Mouse (Mus musculus) splenic B cell, adult 2 months (primary cell): ENCODE results near the gene Med13l.

ENCODE experiments used
- DNase-seq: peaks from one replicate; pipeline ENCODE4 v3.0.0-alpha.2; 2011; ENCODE audit warnings: low read depth, low spot score
- H3K27me3 ChIP-seq: 2 replicates; pipeline ENCODE4 v1.6.1; 2012; ENCODE audit warnings: mild to moderate bottlenecking, low read length, moderate library complexity, mixed read lengths; ENCODE audit not compliant: control insufficient read depth, poor library complexity, insufficient read depth, severe bottlenecking
- H3K36me3 ChIP-seq: 2 replicates; pipeline ENCODE4 v1.6.1; 2012; ENCODE audit warnings: mild to moderate bottlenecking, low read length, moderate library complexity, mixed read lengths; ENCODE audit not compliant: control insufficient read depth, poor library complexity, insufficient read depth, severe bottlenecking

Med13l gene

GRCm38 (mm10) chr5:118769143-118769542 lies 208.7 kb downstream of the Med13l start:
- H3K27me3 ChIP-seq: no peaks in the 10 kb centered on the region
- H3K36me3 ChIP-seq: no peaks in the 10 kb centered on the region
- no peak for DNase-seq

- Histone ChIP-seq H3K27me3 (no peaks in the 10 kb centered on the region), H3K36me3 (no peaks in the 10 kb centered on the region)
- no peak for DNase-seq
Measured at GRCm38 (mm10) chr5:118773866-118774265, 213.4 kb downstream of the Med13l start.

- Histone ChIP-seq H3K27me3 (no peaks in the 10 kb centered on the region), H3K36me3 (no peaks in the 10 kb centered on the region)
- DNase-seq: no peak
Measured at GRCm38 (mm10) chr5:118776396-118776795, 215.9 kb downstream of the Med13l start.

GRCm38 (mm10) chr5:118781598-118781997 lies 221.1 kb downstream of the Med13l start:
- DNase-seq: peak; percentile 63
- H3K27me3 ChIP-seq: no peaks in the 10 kb centered on the region
- no peaks in the 10 kb centered on the region for H3K36me3 ChIP-seq

GRCm38 (mm10) chr5:118782139-118782538 lies 221.7 kb downstream of the Med13l start:
- no peaks in the 10 kb centered on the region for H3K36me3 ChIP-seq
- no peak for DNase-seq
- H3K27me3 ChIP-seq: no peaks in the 10 kb centered on the region

- Histone ChIP-seq H3K36me3 (no peaks in the 10 kb centered on the region), H3K27me3 (no peaks in the 10 kb centered on the region)
- DNase-seq: no peak
Measured at GRCm38 (mm10) chr5:118789226-118789625, 228.7 kb downstream of the Med13l start.

GRCm38 (mm10) chr5:118789776-118790175 lies 229.3 kb downstream of the Med13l start:
- H3K36me3 ChIP-seq: no peaks in the 10 kb centered on the region
- no peaks in the 10 kb centered on the region for H3K27me3 ChIP-seq
- DNase-seq: no peak

- DNase-seq: no peak
- no peaks in the 10 kb centered on the region for H3K36me3 ChIP-seq
- H3K27me3 ChIP-seq: no peaks in the 10 kb centered on the region
Measured at GRCm38 (mm10) chr5:118797811-118798210, 237.3 kb downstream of the Med13l start.

- no peaks in the 10 kb centered on the region for H3K27me3 ChIP-seq
- no peak for DNase-seq
Measured at GRCm38 (mm10) chr5:118801592-118801991, 241.1 kb downstream of the Med13l start.

GRCm38 (mm10) chr5:118802036-118802435 lies 241.6 kb downstream of the Med13l start:
- no peaks in the 10 kb centered on the region for H3K27me3 ChIP-seq
- no peaks in the 10 kb centered on the region for H3K36me3 ChIP-seq
- no peak for DNase-seq

More at GRCm38 (mm10) chr5:118801592-118801991, 241.1 kb downstream of the Med13l start:
- H3K36me3 ChIP-seq: no peaks in the 10 kb centered on the region

- DNase-seq: no peak
- Histone ChIP-seq H3K27me3 (no peaks in the 10 kb centered on the region), H3K36me3 (no peaks in the 10 kb centered on the region)
Measured at GRCm38 (mm10) chr5:118808946-118809345, 248.5 kb downstream of the Med13l start.

GRCm38 (mm10) chr5:118809588-118809987 lies 249.1 kb downstream of the Med13l start:
- Histone ChIP-seq H3K36me3 (no peaks in the 10 kb centered on the region), H3K27me3 (no peaks in the 10 kb centered on the region)
- DNase-seq: no peak

GRCm38 (mm10) chr5:118811690-118812089 lies 251.2 kb downstream of the Med13l start:
- DNase-seq: no peak
- H3K36me3 ChIP-seq: no peaks in the 10 kb centered on the region

GRCm38 (mm10) chr5:118812421-118812820 lies 251.9 kb downstream of the Med13l start:
- Histone ChIP-seq H3K36me3 (no peaks in the 10 kb centered on the region), H3K27me3 (no peaks in the 10 kb centered on the region)
- DNase-seq: no peak

More at GRCm38 (mm10) chr5:118811690-118812089, 251.2 kb downstream of the Med13l start:
- H3K27me3 ChIP-seq: no peaks in the 10 kb centered on the region

- H3K36me3 ChIP-seq: no peaks in the 10 kb centered on the region
- no peaks in the 10 kb centered on the region for H3K27me3 ChIP-seq
- DNase-seq: no peak
Measured at GRCm38 (mm10) chr5:118812947-118813401, 252.5 kb downstream of the Med13l start.

- no peaks in the 10 kb centered on the region for H3K36me3 ChIP-seq
- H3K27me3 ChIP-seq: no peaks in the 10 kb centered on the region
- peak; percentile 10 for DNase-seq
Measured at GRCm38 (mm10) chr5:118814052-118814451, 253.6 kb downstream of the Med13l start.
